Mouse (Mus musculus): ENCODE data around the gene Mfsd4b2. TPM values are rescaled to one million over a fixed set of nuclear protein-coding genes. Genes with fewer than 3 reads are reported as not detected.

Mfsd4b2 gene
- not detected in 2 replicates for polyA plus RNA-seq (2015; fragmentation: Nextera tagmentation; extraction: Ambion mirVana)

DNA sequence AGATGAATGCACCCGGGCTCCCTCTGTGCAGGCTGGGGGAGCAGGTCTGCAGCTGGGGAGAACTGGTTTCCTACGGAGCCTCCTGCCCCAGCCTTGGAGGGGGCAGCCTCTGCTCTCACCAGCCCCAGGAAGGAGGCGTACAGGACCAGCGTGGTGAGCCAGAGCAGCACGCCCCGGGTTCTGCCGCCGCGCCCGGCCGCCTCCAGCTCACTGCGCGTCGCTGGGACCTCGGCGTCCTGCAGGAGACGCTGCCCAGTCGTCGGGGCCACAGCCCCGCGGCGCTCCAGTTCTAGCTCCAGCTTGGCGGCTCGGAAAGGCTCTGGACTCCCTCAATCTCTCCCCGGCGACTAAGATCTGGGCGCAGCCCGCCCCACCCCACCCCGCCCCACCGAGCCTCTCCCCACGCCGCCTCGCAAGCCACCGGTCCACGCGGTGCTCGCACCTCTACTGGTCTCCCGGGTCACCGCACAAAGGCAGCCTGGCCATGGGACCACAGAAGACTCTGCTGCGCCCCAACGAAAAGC lies at the start of gene Mfsd4b2:
Mfsd4b2 (minus strand) TSS at position 308 of the 524 bp plus-strand sequence.

GRCm38 (mm10) chr10:39959761-39960440 lies 33.2 kb upstream of the Mfsd4b2 start, which contains the start of gene Mfsd4b3:
TSS of gene Mfsd4b3 (minus strand) at chr10:39960153.

DNA sequence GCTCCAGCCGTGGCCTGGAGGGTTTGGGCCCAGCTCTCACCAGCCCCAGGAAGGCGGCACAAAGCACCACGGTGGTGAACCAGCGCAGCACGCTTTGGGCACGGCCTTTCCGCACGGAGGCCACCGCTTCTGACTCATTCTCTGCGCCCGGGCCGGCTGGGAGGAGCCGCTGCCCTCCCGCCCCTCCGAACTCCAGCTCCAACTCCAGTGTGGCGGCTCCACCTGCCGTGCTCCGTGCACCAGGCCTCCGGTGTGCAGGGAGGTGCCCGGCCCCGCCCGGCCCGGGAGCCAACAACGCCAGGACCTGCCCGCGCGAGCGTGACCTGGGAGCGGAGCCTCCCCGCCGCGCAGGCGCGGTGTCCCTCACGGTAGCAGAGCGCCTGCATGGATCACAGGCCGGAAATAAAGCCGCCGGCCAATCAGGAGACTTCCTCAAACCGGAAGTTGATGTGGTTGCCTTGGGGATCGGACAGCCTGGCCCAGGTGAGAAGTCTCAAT lies 27.8 kb downstream of the Mfsd4b2 start, which contains the start of gene Mfsd4b4:
Mfsd4b4 (minus strand) TSS at position 365 of the 498 bp plus-strand sequence.

Other genes starting within 250 kb of the Mfsd4b2 start
- gene Rev3l, start 194.8 kb downstream of the Mfsd4b2 start, polyA plus RNA-seq (2015; fragmentation: Nextera tagmentation; extraction: Ambion mirVana): 7.1 and 8.8 TPM in 2 replicates
- 4.6 and 6.9 TPM in 2 replicates for gene Mfsd4b4, start 27.7 kb downstream of the Mfsd4b2 start, polyA plus RNA-seq (2015; fragmentation: Nextera tagmentation; extraction: Ambion mirVana)
- 2.1 and 3.8 TPM in 2 replicates for gene Mfsd4b3, start 33.2 kb upstream of the Mfsd4b2 start, polyA plus RNA-seq (2015; fragmentation: Nextera tagmentation; extraction: Ambion mirVana)
- 0.05 and 0.22 TPM in 2 replicates for gene Mfsd4b5, start 59.7 kb upstream of the Mfsd4b2 start, polyA plus RNA-seq (2015; fragmentation: Nextera tagmentation; extraction: Ambion mirVana)
- 0.26 and 0.35 TPM in 2 replicates for gene Mfsd4b1, start 98.3 kb upstream of the Mfsd4b2 start, polyA plus RNA-seq (2015; fragmentation: Nextera tagmentation; extraction: Ambion mirVana)
- gene Slc16a10, start 215.3 kb upstream of the Mfsd4b2 start, polyA plus RNA-seq (2015; fragmentation: Nextera tagmentation; extraction: Ambion mirVana): 6.0 and 7.9 TPM in 2 replicates